Mouse (Mus musculus): ENCODE measurements at regions not wholly inside any gene's neighbourhood (a gene's known extent, or its start where the extent isn't known, plus 50 kb on each side); places are given as distances from the start of the nearest gene placed in this dataset.

- WGBS, result 44% methylated on average over 2 of the region's 2 CpGs
- Histone ChIP-seq H3K9ac (no peak overlapping the region), H3K27ac (ENCODE audit: low read depth, low read length) (no peak overlapping the region), H3K4me1 (ENCODE audit: insufficient read depth) (no peaks in the 10 kb centered on the region), H3K4me2 (ENCODE audit: low read depth) (no peak overlapping the region), H3K9me3 (ENCODE audit: low read length) (no peaks in the 10 kb centered on the region), H3K36me3 (ENCODE audit: insufficient read depth) (no peaks in the 10 kb centered on the region), H3K4me3 (ENCODE audit: low read depth, low read length) (no peak overlapping the region), H3K27me3 (ENCODE audit: insufficient read depth, low read length) (no peaks in the 10 kb centered on the region)
- no peak for TF ChIP-seq CTCF (IDR thresholded peaks at IDR 0.05; ENCODE audit: low read depth)
- DNase-seq (peak; percentile 76), ATAC-seq (peak; percentile 81)
Measured at GRCm38 (mm10) chr1:3900354-3900753, 907.3 kb upstream of the Gm37988 start.

GRCm38 (mm10) chr1:3903432-3903831, 904.3 kb upstream of the Gm37988 start:
- no peaks in the 10 kb centered on the region for H3K4me1 ChIP-seq (ENCODE audit: insufficient read depth)
- no peak for ATAC-seq
- H3K27me3 ChIP-seq (ENCODE audit: insufficient read depth, low read length), result no peaks in the 10 kb centered on the region
- H3K9ac ChIP-seq, result no peak overlapping the region
- WGBS, result 45% methylated on average over 1 of the region's 1 CpGs
- TF ChIP-seq CTCF (IDR thresholded peaks at IDR 0.05; ENCODE audit: low read depth), result no peak
- H3K4me3 ChIP-seq (ENCODE audit: low read depth, low read length), result no peak overlapping the region
- DNase-seq, result no peak
- H3K36me3 ChIP-seq (ENCODE audit: insufficient read depth), result no peaks in the 10 kb centered on the region
- no peak overlapping the region for H3K27ac ChIP-seq (ENCODE audit: low read depth, low read length)
- H3K4me2 ChIP-seq (ENCODE audit: low read depth), result no peak overlapping the region
- H3K9me3 ChIP-seq (ENCODE audit: low read length), result no peaks in the 10 kb centered on the region

- Histone ChIP-seq H3K4me3 (ENCODE audit: low read depth, low read length) (no peak overlapping the region), H3K9me3 (ENCODE audit: low read length) (no peaks in the 10 kb centered on the region), H3K27me3 (ENCODE audit: insufficient read depth, low read length) (no peaks in the 10 kb centered on the region), H3K27ac (ENCODE audit: low read depth, low read length) (no peak overlapping the region), H3K4me2 (ENCODE audit: low read depth) (no peak overlapping the region), H3K36me3 (ENCODE audit: insufficient read depth) (no peaks in the 10 kb centered on the region), H3K9ac (no peak overlapping the region), H3K4me1 (ENCODE audit: insufficient read depth) (no peaks in the 10 kb centered on the region)
- DNase-seq, result no peak
- 28% methylated on average over 1 of the region's 1 CpGs for WGBS
- ATAC-seq, result no peak
- no peak for TF ChIP-seq CTCF (IDR thresholded peaks at IDR 0.05; ENCODE audit: low read depth)
Measured at GRCm38 (mm10) chr1:3912499-3912898, 895.2 kb upstream of the Gm37988 start.

- TF ChIP-seq CTCF (IDR thresholded peaks at IDR 0.05; ENCODE audit: low read depth), result no peak
- H3K27me3 ChIP-seq (ENCODE audit: insufficient read depth, low read length), result no peaks in the 10 kb centered on the region
- no peak overlapping the region for H3K4me3 ChIP-seq (ENCODE audit: low read depth, low read length)
- H3K9me3 ChIP-seq (ENCODE audit: low read length), result no peaks in the 10 kb centered on the region
- no peak overlapping the region for H3K9ac ChIP-seq
- H3K4me1 ChIP-seq (ENCODE audit: insufficient read depth), result no peaks in the 10 kb centered on the region
- DNase-seq (peak; percentile 27), ATAC-seq (peak; percentile 58; the same call in 1 of the 2 replicates)
- WGBS, result 24% methylated on average over 1 of the region's 1 CpGs
- H3K4me2 ChIP-seq (ENCODE audit: low read depth), result no peak overlapping the region
- H3K27ac ChIP-seq (ENCODE audit: low read depth, low read length), result no peak overlapping the region
- no peaks in the 10 kb centered on the region for H3K36me3 ChIP-seq (ENCODE audit: insufficient read depth)
Measured at GRCm38 (mm10) chr1:3913631-3914030, 894.1 kb upstream of the Gm37988 start.
